Mouse (Mus musculus): ENCODE data around the gene Mepce.

- TF ChIP-seq CTCF (IDR thresholded peaks at IDR 0.05; ENCODE audit: low read depth, low read length) (no peak), POLR2A (IDR thresholded peaks at IDR 0.05; ENCODE audit: borderline replicate concordance, low read depth, low read length) (no peak)
Measured at GRCm38 (mm10) chr5:137825971-137826370, 38.5 kb upstream of the Mepce start.
